Mouse (Mus musculus) CH12.LX (cell line): ENCODE measurements around the gene Vpreb2.

Source experiments
- BHLHE40 ChIP-seq: IDR thresholded peaks from 2 replicates; pipeline ENCODE4 v1.6.1; 2011; ENCODE audit warnings: mild to moderate bottlenecking, low read depth, low read length, improper control_type of control experiment
- CTCF ChIP-seq, 2 experiments: IDR thresholded peaks in 1 of 2; conservative IDR thresholded peaks in 1 of 2; 2 replicates each; pipeline ENCODE4 v1.5.1; 2011 to 2012; ENCODE audit warnings: low read depth in 2 of 2, low read length in 2 of 2, improper control_type of control experiment in 1 of 2, inconsistent platforms in 1 of 2, mild to moderate bottlenecking in 1 of 2, moderate library complexity in 1 of 2
- ELF1 ChIP-seq: IDR thresholded peaks from 2 replicates; pipeline ENCODE4 v1.6.1; 2014; ENCODE audit warnings: low read depth, mild to moderate bottlenecking, inconsistent platforms, low read length, improper control_type of control experiment
- EP300 ChIP-seq: IDR thresholded peaks from 2 replicates; pipeline ENCODE4 v1.6.1; 2011; ENCODE audit warnings: low read length, improper control_type of control experiment
- HCFC1 ChIP-seq: IDR thresholded peaks from 2 replicates; pipeline ENCODE4 v1.6.1; 2012; ENCODE audit warnings: low read depth, mild to moderate bottlenecking, inconsistent platforms, low read length, improper control_type of control experiment
- MAFK ChIP-seq: IDR thresholded peaks from 2 replicates; pipeline ENCODE4 v1.6.1; 2011; ENCODE audit warnings: low read length, improper control_type of control experiment; ENCODE audit not compliant: insufficient replicate concordance
- MAX ChIP-seq: IDR thresholded peaks from 2 replicates; pipeline ENCODE4 v1.6.1; 2011; ENCODE audit warnings: low read length, improper control_type of control experiment
- MXI1 ChIP-seq: IDR thresholded peaks from 2 replicates; pipeline ENCODE4 v1.6.1; 2011; ENCODE audit warnings: mild to moderate bottlenecking, low read depth, low read length, improper control_type of control experiment
- MYC ChIP-seq: IDR thresholded peaks from 2 replicates; pipeline ENCODE4 v1.6.1; 2011; ENCODE audit warnings: low read depth, mild to moderate bottlenecking, improper control_type of control experiment, low read length
- NRF1 ChIP-seq: IDR thresholded peaks from 2 replicates; pipeline ENCODE4 v1.6.1; 2014; ENCODE audit warnings: low read depth, mild to moderate bottlenecking, inconsistent platforms, low read length, improper control_type of control experiment, moderate library complexity
- POLR2A ChIP-seq: IDR thresholded peaks from 2 replicates; pipeline ENCODE4 v1.6.1; 2011; ENCODE audit warnings: low read depth, mild to moderate bottlenecking, improper control_type of control experiment, low read length
- RCOR1 ChIP-seq: conservative IDR thresholded peaks from 2 replicates; pipeline ENCODE4 v1.6.1; 2012; ENCODE audit warnings: low read depth, mild to moderate bottlenecking, inconsistent platforms, low read length, improper control_type of control experiment
- ZC3H11A ChIP-seq: IDR thresholded peaks from 2 replicates; pipeline ENCODE4 v1.6.1; 2012; ENCODE audit warnings: low read depth, mild to moderate bottlenecking, inconsistent platforms, low read length, improper control_type of control experiment

DNA sequence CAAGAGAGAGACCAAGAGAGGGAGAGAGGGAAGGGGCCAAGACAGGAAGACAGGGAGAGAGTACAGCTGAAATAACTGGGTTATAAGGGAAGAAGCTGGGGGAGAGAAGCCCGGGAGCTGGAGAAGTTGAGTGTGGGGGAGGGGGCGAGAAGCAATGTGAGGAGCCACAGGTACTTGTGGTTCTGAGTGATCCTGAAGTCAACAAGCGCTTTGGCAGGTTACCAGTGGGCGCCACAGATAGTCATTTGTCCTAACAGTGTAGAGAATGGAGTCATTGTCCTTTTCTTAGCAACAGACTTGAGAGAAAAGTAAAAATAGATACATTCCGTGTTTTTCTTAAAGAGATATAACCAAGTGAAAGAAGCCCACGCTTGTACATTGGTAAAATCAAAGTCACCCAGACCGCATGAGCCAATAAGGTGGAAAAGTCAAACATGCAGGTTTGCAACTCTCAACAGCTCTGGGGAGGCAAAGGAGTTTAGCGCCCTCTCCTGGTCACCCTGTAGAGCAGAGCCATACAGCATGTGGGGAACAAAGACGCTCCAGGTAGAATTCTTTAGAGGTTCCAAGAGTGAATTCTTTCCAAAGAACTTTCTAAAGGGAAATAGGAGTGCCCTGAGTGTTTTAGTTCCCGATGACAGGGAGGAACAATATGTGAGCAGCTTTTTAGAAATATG, 6.4 kb downstream of the Vpreb2 start:
- TF ChIP-seq EP300: no peak
- TF ChIP-seq RCOR1: no peak
- no peak for TF ChIP-seq POLR2A
- peak; percentile 86 to 87 for TF ChIP-seq CTCF (conservative IDR thresholded peaks at IDR 0.05 in 1 of 2, IDR thresholded peaks at IDR 0.05 in 1 of 2; ENCODE audit: low read depth in 2 of 2, low read length in 2 of 2)
- TF ChIP-seq ELF1: no peak
- no peak for TF ChIP-seq BHLHE40
- TF ChIP-seq HCFC1: no peak
- no peak for TF ChIP-seq MAFK
- 0 out of 2 replicates have a peak, but pooled peaks have one; percentile 23 for TF ChIP-seq MXI1
- TF ChIP-seq MYC: no peak
- TF ChIP-seq ZC3H11A: no peak
- no peak for TF ChIP-seq MAX
- no peak for TF ChIP-seq NRF1
